Mouse (Mus musculus) kidney, adult 2 months (tissue): ENCODE results near the gene Nudt3. TPM values are rescaled to one million over a fixed set of nuclear protein-coding genes. Genes with fewer than 3 reads are reported as not detected.
A peak's percentile ranks its signal among the peaks of the same experiment; 100 is the strongest.

Experiments used
- DNase-seq: peaks from one replicate; pipeline ENCODE4 v3.0.0; 2021
- H3K27ac ChIP-seq: fragments of 200-500 bp; 2 replicates; pipeline ENCODE4 v1.5.1; 2012; ENCODE audit warnings: low read depth, low read length, control low read depth, inconsistent platforms; ENCODE audit not compliant: insufficient read depth
- H3K27me3 ChIP-seq: fragments of 200-500 bp; replicated peaks from 2 replicates; pipeline ENCODE4 v1.6.1; 2012; ENCODE audit warnings: mild to moderate bottlenecking, moderate library complexity, low read length, inconsistent platforms; ENCODE audit not compliant: control insufficient read depth, insufficient read depth
- H3K36me3 ChIP-seq: fragments of 200-500 bp; 2 replicates; pipeline ENCODE4 v1.6.1; 2012; ENCODE audit warnings: mild to moderate bottlenecking, moderate library complexity, low read length, inconsistent platforms; ENCODE audit not compliant: control insufficient read depth, insufficient read depth
- H3K4me1 ChIP-seq: fragments of 200-500 bp; 2 replicates; pipeline ENCODE4 v1.6.1; 2011; ENCODE audit warnings: low read length; ENCODE audit not compliant: control insufficient read depth, insufficient read depth
- H3K4me3 ChIP-seq: fragments of 200-500 bp; 2 replicates; pipeline ENCODE4 v1.5.1; 2011; ENCODE audit warnings: mild to moderate bottlenecking, low read depth, low read length, control low read depth; ENCODE audit not compliant: insufficient read depth
- CTCF ChIP-seq: fragments of 200-500 bp; conservative IDR thresholded peaks from 2 replicates; pipeline ENCODE4 v1.5.1; 2011; ENCODE audit warnings: low read depth, mild to moderate bottlenecking, control low read depth, low read length, moderate library complexity, mixed read lengths; ENCODE audit not compliant: insufficient read depth, insufficient read length
- POLR2A ChIP-seq: fragments of 200-500 bp; IDR thresholded peaks from one replicate; pipeline ENCODE4 v1.6.1; 2011; ENCODE audit warnings: low read depth, low read length, control low read depth
- WGBS: fragments of 180-500 bp; shearing (Covaris S2); methylation state at CpG from one replicate; pipeline ENCODE4 v1.1.7; 2018; 5-methylcytosine and 5-hydroxymethylcytosine counted together
- polyA plus RNA-seq: library from polyadenylated mRNA; depleted of rRNA; stranded (reverse); fragments of >200 nt; gene quantifications from 2 replicates; pipeline ENCODE4 v1.2.3, GENCODE M21; 2012

Nudt3 gene
- polyA plus RNA-seq, 1 experiment = 69.9 TPM

DNA sequence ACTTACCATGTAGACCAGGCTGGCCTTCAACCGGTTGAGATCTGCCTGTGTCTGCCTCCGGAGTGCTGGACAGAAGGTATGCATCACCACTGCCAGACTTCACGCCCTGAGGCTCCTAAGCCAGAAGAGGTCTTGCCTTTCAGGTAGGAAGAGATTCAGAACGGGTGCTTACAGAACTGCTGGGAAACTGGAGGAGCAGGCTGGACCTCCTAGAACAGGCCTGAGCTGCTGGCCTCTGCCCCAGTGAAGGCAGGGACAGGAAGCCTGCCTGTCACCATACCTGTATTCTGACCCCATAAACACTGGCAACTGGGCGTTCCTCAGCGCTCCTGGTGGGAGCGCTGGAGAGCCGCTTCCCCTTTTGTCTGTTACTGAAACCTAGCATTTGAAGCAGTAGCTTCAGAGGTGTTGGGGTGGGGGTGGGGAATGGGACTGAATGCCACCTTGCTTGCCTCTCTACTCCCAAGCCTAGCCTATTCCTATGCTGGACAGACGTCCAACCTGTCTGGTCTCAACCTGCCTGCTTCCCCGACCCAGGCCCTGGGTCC is 71.8 kb downstream of the Nudt3 start:
- TF ChIP-seq POLR2A = no peak
- no peak for TF ChIP-seq CTCF
- Histone ChIP-seq H3K27me3 (no peaks in the 10 kb centered on the region), H3K36me3 (no peaks in the 10 kb centered on the region), H3K4me3 (no peak overlapping the region), H3K4me1 (peaks cover 4% of the 10 kb centered on the region; the same call in 1 of the 2 replicates), H3K27ac (no peak overlapping the region)
- WGBS = 71% methylated on average over 10 of the region's 10 CpGs
- DNase-seq = no peak

DNA sequence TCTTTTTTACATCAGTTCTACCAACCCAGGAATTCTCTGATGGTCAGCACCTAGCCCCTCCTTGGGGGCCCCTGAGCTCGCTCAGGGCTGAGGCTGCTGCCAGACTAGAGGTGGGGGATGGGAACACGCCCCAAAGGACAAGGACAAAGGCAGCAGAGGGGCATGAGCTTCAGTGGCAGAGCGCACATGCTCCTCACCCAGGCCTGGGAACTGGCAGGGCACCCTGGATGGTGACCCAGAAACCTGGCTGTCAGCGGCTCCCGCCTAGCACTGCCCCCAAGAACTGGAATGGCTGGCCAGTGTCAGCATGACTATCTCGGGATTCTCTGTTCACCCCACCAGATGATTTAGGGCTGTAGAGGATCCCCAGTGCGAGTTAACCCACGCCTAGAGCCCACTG is 74.1 kb downstream of the Nudt3 start:
- Histone ChIP-seq H3K4me1 (peaks cover 4% of the 10 kb centered on the region; the same call in 1 of the 2 replicates), H3K36me3 (no peaks in the 10 kb centered on the region), H3K27me3 (no peaks in the 10 kb centered on the region), H3K27ac (no peak overlapping the region), H3K4me3 (no peak overlapping the region)
- 86% methylated on average over 8 of the region's 8 CpGs for WGBS
- TF ChIP-seq POLR2A (no peak), CTCF (no peak)
- no peak for DNase-seq

DNA sequence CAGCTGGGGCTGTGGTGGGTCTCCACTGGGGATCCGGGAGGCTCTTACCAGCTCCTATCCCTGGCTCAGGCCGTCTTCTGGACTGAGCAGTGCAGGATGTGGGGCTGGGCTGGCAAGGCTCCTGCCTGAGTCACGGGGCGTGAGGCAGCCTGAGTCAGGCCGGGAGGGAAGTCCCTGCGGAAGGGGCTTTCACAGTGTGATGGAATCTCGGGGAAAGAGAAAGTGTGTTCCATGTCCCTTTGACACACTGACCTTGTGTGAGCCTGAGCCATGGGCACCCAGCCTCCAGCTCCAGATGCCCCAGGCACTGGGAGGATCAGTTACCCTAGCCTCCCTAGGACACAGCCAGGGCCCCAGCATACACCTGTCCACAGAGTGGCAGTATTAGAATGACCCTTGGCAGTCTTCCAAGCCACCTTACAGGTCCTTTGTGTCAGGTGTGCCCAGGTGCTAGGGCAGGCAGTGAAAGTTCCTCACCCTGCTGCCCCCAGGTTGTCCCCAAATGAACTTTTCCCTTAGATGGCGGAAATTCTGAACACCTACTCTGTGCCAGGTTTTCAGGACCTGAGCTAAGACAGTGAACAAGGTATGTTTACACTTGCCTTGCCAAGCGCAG is 75.9 kb downstream of the Nudt3 start:
- DNase-seq = peak; percentile 30
- Histone ChIP-seq H3K27ac (no peak overlapping the region), H3K27me3 (no peaks in the 10 kb centered on the region), H3K36me3 (no peaks in the 10 kb centered on the region), H3K4me1 (no peaks in the 10 kb centered on the region), H3K4me3 (no peak overlapping the region)
- 54% methylated on average over 9 of the region's 9 CpGs for WGBS
- no peak for TF ChIP-seq POLR2A

DNA sequence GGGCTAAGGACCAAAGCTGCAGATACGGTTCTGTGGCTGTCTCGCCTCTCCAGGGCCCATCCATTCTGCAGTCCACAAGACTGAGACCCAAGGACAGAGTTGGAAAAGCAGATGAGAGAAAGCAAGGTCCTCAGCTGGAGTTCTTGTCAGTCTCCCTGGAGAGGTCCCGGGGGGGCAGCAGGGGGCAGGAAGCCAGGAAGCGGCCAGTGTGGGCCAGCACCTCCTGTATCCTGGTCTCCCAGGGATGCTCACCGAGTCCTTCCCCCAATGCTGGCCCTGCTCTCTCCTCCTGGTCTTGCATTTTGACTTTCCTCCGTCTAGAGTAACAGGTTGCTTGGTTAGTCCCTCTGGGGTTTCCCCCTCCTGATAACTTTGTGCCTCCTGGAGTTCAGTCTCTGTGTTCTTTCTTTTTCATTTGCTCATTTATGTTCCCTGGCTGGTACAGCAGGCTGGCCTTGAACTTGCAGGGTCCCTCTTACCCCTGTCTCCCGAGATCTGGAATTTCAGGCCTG is 76.7 kb downstream of the Nudt3 start:
- Histone ChIP-seq H3K36me3 (no peaks in the 10 kb centered on the region), H3K4me3 (no peak overlapping the region), H3K27ac (no peak overlapping the region), H3K27me3 (no peaks in the 10 kb centered on the region), H3K4me1 (no peaks in the 10 kb centered on the region)
- no peak for DNase-seq
- TF ChIP-seq POLR2A (no peak), CTCF (no peak)
- 81% methylated on average over 7 of the region's 7 CpGs for WGBS

DNA sequence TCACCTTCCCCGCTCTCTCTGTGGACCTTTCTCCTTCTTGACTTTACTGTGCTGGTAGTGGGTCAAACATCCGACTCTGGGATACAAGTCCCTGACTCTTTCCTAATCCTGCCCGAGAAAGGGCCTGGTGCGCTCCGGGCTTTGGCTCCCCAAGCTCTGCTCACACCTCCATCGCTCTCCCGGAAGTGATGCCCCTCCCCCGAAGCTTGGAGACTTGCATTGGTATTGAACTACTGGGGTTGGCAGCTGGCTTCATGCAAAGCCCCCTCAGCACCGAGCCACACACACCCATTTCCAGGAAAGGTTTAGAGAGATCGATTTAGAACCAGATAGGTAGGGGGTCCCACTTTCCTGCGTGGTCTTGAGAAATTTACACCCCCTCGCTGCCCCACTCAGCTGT is 77.3 kb downstream of the Nudt3 start:
- DNase-seq = no peak
- Histone ChIP-seq H3K27ac (no peak overlapping the region), H3K36me3 (no peaks in the 10 kb centered on the region), H3K4me1 (no peaks in the 10 kb centered on the region), H3K4me3 (no peak overlapping the region), H3K27me3 (no peaks in the 10 kb centered on the region)
- TF ChIP-seq POLR2A = no peak
- no peak for TF ChIP-seq CTCF
- 66% methylated on average over 12 of the region's 12 CpGs for WGBS

DNA sequence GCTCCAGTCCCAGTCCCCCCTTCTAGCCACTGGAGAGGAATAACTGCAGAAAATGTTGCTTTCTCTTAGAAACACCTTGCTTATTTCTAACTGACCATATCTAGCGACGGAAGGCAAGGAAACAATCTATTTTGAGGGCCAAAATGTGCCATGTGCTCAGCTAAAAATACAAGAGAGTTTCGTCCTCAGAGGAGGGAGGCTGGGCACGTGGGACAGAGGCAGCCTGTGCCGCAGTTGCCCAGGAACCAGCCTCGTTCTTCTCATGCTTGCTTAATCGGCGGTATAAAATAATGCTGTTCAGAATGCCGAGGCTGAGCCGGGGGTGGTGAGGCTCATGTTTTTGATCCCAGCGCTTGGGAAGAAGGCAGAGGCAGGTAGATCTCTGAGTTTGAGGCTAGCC is 78.7 kb downstream of the Nudt3 start:
- no peak overlapping the region for H3K4me3 ChIP-seq
- 94% methylated on average over 11 of the region's 11 CpGs for WGBS
- TF ChIP-seq POLR2A (no peak), CTCF (no peak)

DNA sequence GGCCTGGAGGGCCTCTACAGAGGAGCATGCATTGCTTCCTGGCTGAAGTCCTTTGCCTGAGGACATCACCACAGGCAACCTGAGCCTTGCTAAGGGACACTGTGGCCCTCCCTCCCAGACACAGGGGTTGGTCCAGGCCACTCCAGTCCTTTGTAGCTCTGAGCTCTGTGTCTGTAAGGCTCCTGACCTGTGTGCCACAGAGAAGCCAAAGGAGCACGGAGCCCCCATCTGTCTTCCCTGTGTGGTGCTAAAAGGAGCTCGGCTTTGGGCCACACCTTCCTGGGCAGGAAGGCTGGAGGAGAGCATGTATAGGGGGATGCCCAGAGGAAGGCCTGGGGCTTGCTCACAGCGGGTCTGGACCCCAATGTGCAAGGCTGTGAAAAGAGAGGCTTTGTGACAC is 81.3 kb downstream of the Nudt3 start:
- H3K27me3 ChIP-seq = no peaks in the 10 kb centered on the region
- DNase-seq = no peak
- WGBS = 91% methylated on average over 3 of the region's 3 CpGs
- no peak overlapping the region for H3K4me3 ChIP-seq
- no peak for TF ChIP-seq POLR2A
- no peak for TF ChIP-seq CTCF
- no peaks in the 10 kb centered on the region for H3K4me1 ChIP-seq
- H3K27ac ChIP-seq = no peak overlapping the region
- H3K36me3 ChIP-seq = no peaks in the 10 kb centered on the region

More for the DNA sequence above, 78.7 kb downstream of the Nudt3 start:
- DNase-seq = no peak
- H3K27ac ChIP-seq = no peak overlapping the region
- no peaks in the 10 kb centered on the region for H3K4me1 ChIP-seq
- no peaks in the 10 kb centered on the region for H3K36me3 ChIP-seq
- no peaks in the 10 kb centered on the region for H3K27me3 ChIP-seq
